Mouse (Mus musculus) testis, adult 2 months (tissue): ENCODE measurements around the gene Pan2.

Experiments
- CTCF ChIP-seq: fragments of 200-500 bp; IDR thresholded peaks from 2 replicates; pipeline ENCODE4 v1.5.1; 2012; ENCODE audit warnings: low read depth, mild to moderate bottlenecking, inconsistent platforms, low read length, moderate library complexity; ENCODE audit not compliant: control insufficient read depth, insufficient read depth, insufficient replicate concordance
- POLR2A ChIP-seq: fragments of 200-500 bp; IDR thresholded peaks from 2 replicates; pipeline ENCODE4 v1.6.1; 2012; ENCODE audit warnings: low read depth, mild to moderate bottlenecking, inconsistent platforms, low read length, moderate library complexity; ENCODE audit not compliant: control insufficient read depth

DNA sequence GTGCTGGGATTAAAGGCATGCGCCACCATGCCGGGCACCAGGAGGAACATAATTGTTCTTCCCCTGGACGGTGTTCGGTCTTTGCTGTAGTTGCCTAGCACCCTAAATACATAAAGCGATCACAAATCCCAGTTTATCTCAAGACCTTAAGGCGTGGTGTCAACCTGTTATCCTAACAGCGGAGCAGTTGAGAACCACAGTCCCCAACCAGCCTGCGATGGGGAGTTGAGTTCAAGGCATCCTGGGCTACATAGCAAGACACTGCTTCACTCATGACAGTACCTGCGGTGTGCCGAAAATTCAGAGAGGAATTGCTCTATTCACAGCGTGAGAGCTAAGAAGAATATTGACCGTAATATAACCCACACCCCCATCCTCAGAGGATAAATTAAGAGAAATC is 18.5 kb downstream of the Pan2 start:
- TF ChIP-seq POLR2A, result no peak
- TF ChIP-seq CTCF, result no peak
